Mouse (Mus musculus): ENCODE data around the gene Vwa3b.
A peak's percentile ranks its signal among the peaks of the same experiment; 100 is the strongest.

Gene Vwa3b

GRCm38 (mm10) chr1:37011626-37012209, 14.7 kb upstream of the Vwa3b start:
- DNase-seq (ENCODE audit: low spot score in 2 of 2): no peak

GRCm38 (mm10) chr1:37013006-37013405, 13.4 kb upstream of the Vwa3b start:
- DNase-seq (ENCODE audit: low spot score in 2 of 2): no peak

GRCm38 (mm10) chr1:37013687-37014086, 12.7 kb upstream of the Vwa3b start:
- DNase-seq (ENCODE audit: low spot score in 2 of 2): no peak

- no peak for DNase-seq (ENCODE audit: low spot score in 2 of 2)
Measured at GRCm38 (mm10) chr1:37019017-37019416, 7.4 kb upstream of the Vwa3b start.

- DNase-seq (ENCODE audit: low spot score in 2 of 2): no peak
Measured at GRCm38 (mm10) chr1:37022704-37023103, 3.7 kb upstream of the Vwa3b start.

GRCm38 (mm10) chr1:37024736-37025135, 1.7 kb upstream of the Vwa3b start:
- DNase-seq (ENCODE audit: low spot score in 2 of 2): no peak

GRCm38 (mm10) chr1:37025376-37025775, 1.0 kb upstream of the Vwa3b start:
- no peak for DNase-seq (ENCODE audit: low spot score in 2 of 2)

GRCm38 (mm10) chr1:37026866-37027265, 470 bp downstream of the Vwa3b start:
- DNase-seq (ENCODE audit: low spot score in 2 of 2): no peak

- no peak for DNase-seq (ENCODE audit: low spot score in 2 of 2)
Measured at GRCm38 (mm10) chr1:37028439-37029153, 2.2 kb downstream of the Vwa3b start.

GRCm38 (mm10) chr1:37029154-37029907, 2.9 kb downstream of the Vwa3b start:
- peak; percentile 78 to 85 for DNase-seq (ENCODE audit: low spot score in 2 of 2)

GRCm38 (mm10) chr1:37029942-37030341, 3.5 kb downstream of the Vwa3b start:
- no peak for DNase-seq (ENCODE audit: low spot score in 2 of 2)

GRCm38 (mm10) chr1:37030693-37031092, 4.3 kb downstream of the Vwa3b start:
- no peak for DNase-seq (ENCODE audit: low spot score in 2 of 2)

GRCm38 (mm10) chr1:37035879-37036278, 9.5 kb downstream of the Vwa3b start:
- no peak for DNase-seq (ENCODE audit: low spot score in 2 of 2)

- no peak for DNase-seq (ENCODE audit: low spot score in 2 of 2)
Measured at GRCm38 (mm10) chr1:37041126-37041525, 14.7 kb downstream of the Vwa3b start.

GRCm38 (mm10) chr1:37041856-37042255, 15.5 kb downstream of the Vwa3b start:
- no peak for DNase-seq (ENCODE audit: low spot score in 2 of 2)

GRCm38 (mm10) chr1:37042769-37043168, 16.4 kb downstream of the Vwa3b start:
- DNase-seq (ENCODE audit: low spot score in 2 of 2): no peak

GRCm38 (mm10) chr1:37043196-37043595, 16.8 kb downstream of the Vwa3b start:
- DNase-seq (ENCODE audit: low spot score in 2 of 2): no peak

GRCm38 (mm10) chr1:37045472-37045871, 19.1 kb downstream of the Vwa3b start:
- DNase-seq (ENCODE audit: low spot score in 2 of 2): no peak

- DNase-seq (ENCODE audit: low spot score in 2 of 2): no peak
Measured at GRCm38 (mm10) chr1:37049159-37049558, 22.8 kb downstream of the Vwa3b start.

GRCm38 (mm10) chr1:37053691-37054090, 27.3 kb downstream of the Vwa3b start:
- DNase-seq (ENCODE audit: low spot score in 2 of 2): no peak

GRCm38 (mm10) chr1:37056831-37057561, 30.6 kb downstream of the Vwa3b start:
- no peak for DNase-seq (ENCODE audit: low spot score in 2 of 2)

- no peak for DNase-seq (ENCODE audit: low spot score in 2 of 2)
Measured at GRCm38 (mm10) chr1:37060856-37061255, 34.5 kb downstream of the Vwa3b start.
